Mouse (Mus musculus) myocyte (in vitro differentiated cells): ENCODE measurements around the gene C4b. TPM values are rescaled to one million over a fixed set of nuclear protein-coding genes. Genes with fewer than 3 reads are reported as not detected.

Source experiments
- H3K27me3 ChIP-seq: one replicate; pipeline ENCODE4 v1.6.1; 2011; ENCODE audit not compliant: control insufficient read depth, insufficient read depth, insufficient read length
- H3K36me3 ChIP-seq: one replicate; pipeline ENCODE4 v1.6.1; 2011; ENCODE audit not compliant: control insufficient read depth, insufficient read depth
- H3K4me2 ChIP-seq: one replicate; pipeline ENCODE4 v1.6.1; 2011; ENCODE audit warnings: low read depth, control low read depth
- H3K4me3 ChIP-seq: one replicate; pipeline ENCODE4 v1.5.1; 2011; ENCODE audit warnings: mild to moderate bottlenecking, control low read depth, moderate library complexity
- H3K79me2 ChIP-seq: one replicate; pipeline ENCODE4 v1.6.1; 2011; ENCODE audit not compliant: control insufficient read depth, insufficient read depth
- H3ac ChIP-seq: one replicate; pipeline ENCODE4 v1.6.1; 2011; ENCODE audit not compliant: control insufficient read depth, insufficient read length
- CEBPB ChIP-seq: IDR thresholded peaks from 2 replicates; pipeline ENCODE4 v1.6.1; 2011; ENCODE audit warnings: mild to moderate bottlenecking, moderate library complexity; ENCODE audit not compliant: poor library complexity, insufficient read depth, severe bottlenecking
- E2F4 ChIP-seq: IDR thresholded peaks from one replicate; pipeline ENCODE4 v1.6.1; 2011; ENCODE audit warnings: mild to moderate bottlenecking, control low read depth, moderate library complexity; ENCODE audit not compliant: insufficient read depth
- MAX ChIP-seq: IDR thresholded peaks from one replicate; pipeline ENCODE4 v1.6.1; 2011; ENCODE audit warnings: low read depth, mild to moderate bottlenecking, control low read depth
- MYOD1 ChIP-seq, 3 experiments: IDR thresholded peaks; one replicate each; pipeline ENCODE4 v1.6.1; 2011; ENCODE audit warnings: control low read depth in 2 of 3, low read depth in 2 of 3, mild to moderate bottlenecking in 2 of 3, moderate library complexity in 1 of 3; ENCODE audit not compliant: insufficient read length in 2 of 3, control insufficient read depth in 1 of 3
- MYOG ChIP-seq, 3 experiments: IDR thresholded peaks; one replicate each; pipeline ENCODE4 v1.6.1; 2011; ENCODE audit warnings: control low read depth in 2 of 3, low read depth in 2 of 3, mild to moderate bottlenecking in 2 of 3; ENCODE audit not compliant: insufficient read length in 2 of 3, control insufficient read depth in 1 of 3, insufficient read depth in 1 of 3
- POLR2A ChIP-seq: IDR thresholded peaks from one replicate; pipeline ENCODE4 v1.6.1; 2011; ENCODE audit warnings: low read depth, mild to moderate bottlenecking, control low read depth, moderate library complexity; ENCODE audit not compliant: insufficient read length
- POLR2AphosphoS2 ChIP-seq: IDR thresholded peaks from one replicate; pipeline ENCODE4 v1.6.1; 2011; ENCODE audit warnings: low read depth, control low read depth; ENCODE audit not compliant: insufficient read length
- REST ChIP-seq: IDR thresholded peaks from one replicate; pipeline ENCODE4 v1.6.1; 2011; ENCODE audit warnings: mild to moderate bottlenecking, control low read depth, moderate library complexity; ENCODE audit not compliant: insufficient read depth, insufficient read length
- SRF ChIP-seq: IDR thresholded peaks from one replicate; pipeline ENCODE4 v1.6.1; 2011; ENCODE audit warnings: low read depth; ENCODE audit not compliant: control insufficient read depth, insufficient read length
- TCF12 ChIP-seq: IDR thresholded peaks from one replicate; pipeline ENCODE4 v1.6.1; 2011; ENCODE audit warnings: mild to moderate bottlenecking, control low read depth; ENCODE audit not compliant: poor library complexity, insufficient read depth, severe bottlenecking
- TCF3 ChIP-seq: IDR thresholded peaks from one replicate; pipeline ENCODE4 v1.6.1; 2011; ENCODE audit warnings: low read depth, control low read depth; ENCODE audit not compliant: insufficient read length
- USF1 ChIP-seq: IDR thresholded peaks from one replicate; pipeline ENCODE4 v1.6.1; 2011; ENCODE audit warnings: low read depth, mild to moderate bottlenecking, control low read depth, moderate library complexity
- polyA plus RNA-seq: library from polyadenylated mRNA; unstranded; fragments of >200 nt; fragmentation: generic; extraction: Trizol; gene quantifications from one replicate; pipeline ENCODE4 v1.2.1, GENCODE M21; 2012; ENCODE audit warnings: missing spikeins

The C4b gene
- polyA plus RNA-seq, 1 experiment, result not detected

DNA sequence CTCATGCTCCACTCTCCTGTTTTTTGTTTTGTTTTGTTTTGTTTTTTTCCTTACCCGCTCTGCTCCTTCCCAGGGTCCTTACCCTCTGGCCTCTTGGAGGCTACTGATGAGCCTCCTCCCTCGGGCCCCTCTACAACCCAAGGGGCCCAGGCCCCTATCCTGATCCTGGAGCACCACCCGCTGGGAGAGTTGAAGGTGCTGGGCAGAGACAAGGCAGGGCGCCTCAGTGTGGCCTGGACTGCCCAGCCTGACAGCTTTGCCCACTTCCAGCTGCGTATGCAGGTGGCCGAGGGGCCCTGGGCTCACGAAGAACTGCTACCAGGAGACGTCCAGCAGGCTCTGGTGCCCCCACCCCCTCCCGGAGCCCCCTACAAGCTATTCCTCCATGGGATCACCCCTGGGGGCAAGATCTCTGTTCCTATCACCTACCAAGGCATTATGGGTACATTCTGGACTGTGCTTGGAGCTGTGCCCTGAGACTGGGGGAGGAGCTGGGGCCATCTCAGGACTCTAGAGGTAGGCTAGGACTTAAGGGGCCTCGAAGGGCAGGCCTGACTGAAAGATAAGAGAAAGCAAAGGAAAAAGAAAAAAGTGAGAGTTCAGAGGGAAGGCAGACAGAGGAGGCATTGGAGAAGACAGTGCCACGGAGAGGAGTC, 61.7 kb downstream of the C4b start:
- no peak overlapping the region for H3K4me2 ChIP-seq
- H3K36me3 ChIP-seq, result no peaks in the 10 kb centered on the region
- no peaks in the 10 kb centered on the region for H3K79me2 ChIP-seq
- H3ac ChIP-seq, result no peak overlapping the region
- TF ChIP-seq USF1, result no peak
- TF ChIP-seq MYOG (IDR thresholded peaks at IDR 0.05; ENCODE audit: control insufficient read depth in 1 of 3, insufficient read depth in 1 of 3, insufficient read length in 2 of 3, low read depth in 2 of 3), result no peak
- TF ChIP-seq E2F4, result no peak
- peaks cover 81% of the 10 kb centered on the region for H3K27me3 ChIP-seq
- H3K4me3 ChIP-seq, result no peak overlapping the region

DNA sequence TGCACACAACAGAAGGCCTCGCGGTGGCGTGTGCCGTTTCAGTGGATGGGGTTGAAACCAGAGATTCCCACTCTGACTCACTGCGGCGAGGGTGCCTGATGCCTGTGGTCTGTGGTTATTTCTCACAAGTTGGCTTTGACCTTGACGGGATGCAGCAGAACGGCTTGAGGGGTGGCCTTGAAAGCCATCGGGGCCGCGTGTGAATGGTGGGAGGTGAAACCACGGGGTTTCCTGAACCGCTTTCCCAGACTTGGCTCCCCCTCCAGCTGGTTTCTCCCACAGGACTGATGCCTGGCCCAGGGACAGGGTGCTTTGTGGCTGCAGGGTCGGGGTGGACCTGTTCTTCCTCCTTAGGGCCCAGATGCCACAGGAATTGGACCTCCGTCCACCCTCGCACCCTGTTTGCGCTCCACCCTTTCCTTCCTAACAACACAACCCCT, 62.5 kb downstream of the C4b start:
- TF ChIP-seq E2F4 (no peak), MYOG (IDR thresholded peaks at IDR 0.05; ENCODE audit: control insufficient read depth in 1 of 3, insufficient read depth in 1 of 3, insufficient read length in 2 of 3, low read depth in 2 of 3) (peak in 1 of 3 experiments; percentile 76), USF1 (no peak), POLR2AphosphoS2 (no peak), CEBPB (0 out of 2 replicates have a peak, but pooled peaks have one; percentile 19), TCF3 (peak; percentile 60), POLR2A (no peak), TCF12 (no peak), SRF (no peak), MYOD1 (IDR thresholded peaks at IDR 0.05; ENCODE audit: control insufficient read depth in 1 of 3, insufficient read length in 2 of 3, low read depth in 2 of 3) (peak in 2 of 3 experiments; percentile 14 to 49), MAX (no peak), REST (no peak)
- Histone ChIP-seq H3K4me3 (no peak overlapping the region), H3K36me3 (no peaks in the 10 kb centered on the region), H3K4me2 (peak overlapping the region; percentile 26), H3ac (no peak overlapping the region), H3K27me3 (peaks cover 84% of the 10 kb centered on the region), H3K79me2 (no peaks in the 10 kb centered on the region)

DNA sequence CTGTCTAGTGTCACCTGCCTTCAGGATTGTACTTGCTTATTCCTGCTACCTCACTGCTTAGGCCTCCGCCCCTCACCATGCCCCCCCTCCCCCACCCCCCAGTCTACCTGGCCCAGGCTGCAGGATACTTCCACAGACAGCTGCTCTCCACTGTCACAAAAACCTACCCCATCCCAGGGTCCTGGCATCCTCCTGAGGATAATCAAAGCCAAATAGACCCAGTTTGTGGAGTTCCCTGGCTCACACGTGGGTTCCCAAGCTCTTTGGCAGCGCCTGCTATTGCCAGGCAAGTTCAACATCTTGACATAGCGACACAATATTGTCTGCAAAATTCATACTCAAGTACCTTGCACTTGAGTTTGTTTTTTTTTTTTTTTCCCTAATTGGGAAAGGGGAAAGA, 63.1 kb downstream of the C4b start:
- Histone ChIP-seq H3K79me2 (no peaks in the 10 kb centered on the region), H3K4me2 (no peak overlapping the region), H3K4me3 (no peak overlapping the region), H3K27me3 (peaks cover 84% of the 10 kb centered on the region), H3K36me3 (no peaks in the 10 kb centered on the region), H3ac (no peak overlapping the region)
- TF ChIP-seq POLR2A, result no peak
- no peak for TF ChIP-seq TCF12
- TF ChIP-seq MYOD1 (IDR thresholded peaks at IDR 0.05; ENCODE audit: control insufficient read depth in 1 of 3, insufficient read length in 2 of 3, low read depth in 2 of 3), result no peak

DNA sequence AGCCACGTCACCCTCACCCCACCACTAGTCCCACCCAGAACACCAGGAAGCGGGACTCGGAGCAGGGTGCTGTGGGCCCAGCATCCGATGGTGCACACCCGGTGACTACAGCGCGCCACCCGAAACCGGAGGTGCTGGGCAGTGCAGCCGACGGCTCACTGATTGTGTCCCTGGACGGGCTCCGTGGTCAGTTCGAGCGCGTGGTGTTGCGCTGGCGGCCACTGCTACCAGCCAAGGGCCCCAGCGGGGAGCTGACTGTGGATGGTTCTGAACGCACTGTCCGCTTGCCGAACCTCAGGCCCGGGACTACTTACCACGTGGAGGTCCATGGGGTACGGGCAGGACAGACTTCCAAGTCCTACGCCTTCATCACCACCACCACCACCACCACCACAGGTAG, 63.5 kb downstream of the C4b start:
- Histone ChIP-seq H3ac (no peak overlapping the region), H3K79me2 (no peaks in the 10 kb centered on the region), H3K27me3 (peaks cover 84% of the 10 kb centered on the region), H3K4me2 (no peak overlapping the region), H3K36me3 (no peaks in the 10 kb centered on the region), H3K4me3 (no peak overlapping the region)
- no peak for TF ChIP-seq POLR2A
- TF ChIP-seq USF1, result no peak
- no peak for TF ChIP-seq TCF3
- TF ChIP-seq TCF12, result no peak
- TF ChIP-seq MAX, result no peak
- no peak for TF ChIP-seq REST
- no peak for TF ChIP-seq POLR2AphosphoS2
- no peak for TF ChIP-seq MYOG (IDR thresholded peaks at IDR 0.05; ENCODE audit: control insufficient read depth in 1 of 3, insufficient read depth in 1 of 3, insufficient read length in 2 of 3, low read depth in 2 of 3)
- TF ChIP-seq E2F4, result no peak
- TF ChIP-seq MYOD1 (IDR thresholded peaks at IDR 0.05; ENCODE audit: control insufficient read depth in 1 of 3, insufficient read length in 2 of 3, low read depth in 2 of 3), result no peak
- no peak for TF ChIP-seq CEBPB
- no peak for TF ChIP-seq SRF

Other genes starting within 250 kb of the C4b start
- not detected for gene Btnl6, start 226.5 kb downstream of the C4b start, polyA plus RNA-seq
- 0.31 TPM for gene Notch4, start 179.6 kb downstream of the C4b start, polyA plus RNA-seq
- gene Gpsm3, start 154.1 kb downstream of the C4b start, polyA plus RNA-seq, result 3.1 TPM
- gene Pbx2, start 152.6 kb downstream of the C4b start, polyA plus RNA-seq, result 21.6 TPM
- gene Ager, start 146.0 kb downstream of the C4b start, polyA plus RNA-seq, result 0.22 TPM
- gene Rnf5, start 140.2 kb downstream of the C4b start, polyA plus RNA-seq, result 37.1 TPM
- 70.5 TPM for gene Agpat1, start 139.6 kb downstream of the C4b start, polyA plus RNA-seq
- gene Egfl8, start 127.9 kb downstream of the C4b start, polyA plus RNA-seq, result 0.16 TPM
- 21.9 TPM for gene Ppt2, start 115.4 kb downstream of the C4b start, polyA plus RNA-seq
- gene Prrt1, start 114.3 kb downstream of the C4b start, polyA plus RNA-seq, result not detected
- gene Fkbpl, start 99.1 kb downstream of the C4b start, polyA plus RNA-seq, result 13.5 TPM
- 42.5 TPM for gene Atf6b, start 96.7 kb downstream of the C4b start, polyA plus RNA-seq
- gene Tnxb, start 73.3 kb downstream of the C4b start, polyA plus RNA-seq, result under 0.01 TPM
- gene Cyp21a1, start 60.7 kb upstream of the C4b start, polyA plus RNA-seq, result not detected
- 29.9 TPM for gene Stk19, start 93.1 kb upstream of the C4b start, polyA plus RNA-seq
- gene Dxo, start 93.1 kb upstream of the C4b start, polyA plus RNA-seq, result 25.7 TPM
- 38.4 TPM for gene Skiv2l, start 106.3 kb upstream of the C4b start, polyA plus RNA-seq
- gene Nelfe, start 106.5 kb upstream of the C4b start, polyA plus RNA-seq, result 60.0 TPM
- 0.37 TPM for gene Cfb, start 118.6 kb upstream of the C4b start, polyA plus RNA-seq
- gene Zbtb12, start 135.6 kb upstream of the C4b start, polyA plus RNA-seq, result 10.2 TPM
- not detected for gene Gm20547, start 138.2 kb upstream of the C4b start, polyA plus RNA-seq
- 0.43 TPM for gene C2, start 154.4 kb upstream of the C4b start, polyA plus RNA-seq
- gene Ehmt2, start 154.6 kb upstream of the C4b start, polyA plus RNA-seq, result 94.5 TPM
- 14.6 TPM for gene Slc44a4, start 170.6 kb upstream of the C4b start, polyA plus RNA-seq
- gene Neu1, start 187.4 kb upstream of the C4b start, polyA plus RNA-seq, result 30.1 TPM
- 7.3 TPM for gene Hspa1b, start 215.4 kb upstream of the C4b start, polyA plus RNA-seq
- not detected for gene Gm20481, start 226.0 kb upstream of the C4b start, polyA plus RNA-seq
- gene Hspa1a, start 228.3 kb upstream of the C4b start, polyA plus RNA-seq, result 1.8 TPM
- gene Hspa1l, start 228.8 kb upstream of the C4b start, polyA plus RNA-seq, result 1.3 TPM
- gene Lsm2, start 238.0 kb upstream of the C4b start, polyA plus RNA-seq, result 52.3 TPM